Mouse (Mus musculus) kidney, embryonic 14.5 days (tissue): Measurements from ENCODE around the gene Ythdf1. TPM values are rescaled to one million over a fixed set of nuclear protein-coding genes. Genes with fewer than 3 reads are reported as not detected.

Experiments used
- ATAC-seq: fragments of 200-750 bp; cut with Nextera tagmentation; 2 replicates; pipeline ENCODE4 v1.8.0; 2017; ENCODE audit warnings: moderate number of reproducible peaks, mild to moderate bottlenecking, moderate TSS enrichment, moderate library complexity; ENCODE audit not compliant: low FRiP score, low TSS enrichment
- H3K27ac ChIP-seq: fragments of 300-500 bp; sonication (generic); 2 replicates; pipeline ENCODE4 v1.5.1; 2014; ENCODE audit warnings: low read depth, mild to moderate bottlenecking, low read length, moderate library complexity, mixed read lengths
- H3K27me3 ChIP-seq: fragments of 300-500 bp; sonication (generic); 2 replicates; pipeline ENCODE4 v1.6.1; 2014; ENCODE audit warnings: mild to moderate bottlenecking, low read length; ENCODE audit not compliant: control insufficient read depth, insufficient read depth
- H3K36me3 ChIP-seq: fragments of 300-500 bp; sonication (generic); 2 replicates; pipeline ENCODE4 v1.6.1; 2014; ENCODE audit warnings: low read length, mixed read lengths; ENCODE audit not compliant: control insufficient read depth, insufficient read depth
- H3K4me1 ChIP-seq: fragments of 300-500 bp; sonication (generic); 2 replicates; pipeline ENCODE4 v1.6.1; 2014; ENCODE audit warnings: low read length, mixed read lengths; ENCODE audit not compliant: control insufficient read depth, insufficient read depth
- H3K4me2 ChIP-seq: fragments of 300-500 bp; sonication (generic); replicated peaks from 2 replicates; pipeline ENCODE4 v1.6.1; 2014; ENCODE audit warnings: low read depth, mild to moderate bottlenecking, low read length
- H3K4me3 ChIP-seq: fragments of 300-500 bp; sonication (generic); 2 replicates; pipeline ENCODE4 v1.5.1; 2014; ENCODE audit warnings: mild to moderate bottlenecking, low read length
- H3K9ac ChIP-seq: fragments of 300-500 bp; sonication (generic); 2 replicates; pipeline ENCODE4 v1.6.1; 2014; ENCODE audit warnings: low read depth, mild to moderate bottlenecking, low read length, moderate library complexity
- H3K9me3 ChIP-seq: fragments of 300-500 bp; sonication (generic); 2 replicates; pipeline ENCODE4 v1.6.1; 2016; ENCODE audit warnings: low read length; ENCODE audit not compliant: control insufficient read depth
- WGBS: fragments of 180-500 bp; shearing (Covaris S2); extraction: QIAGEN DNeasy Blood & Tissue Kit; methylation state at CpG from one replicate; pipeline ENCODE4 v1.1.7; 2014; 5-methylcytosine and 5-hydroxymethylcytosine counted together
- polyA plus RNA-seq: library from polyadenylated mRNA; unstranded; fragments of >200 nt; fragmentation: Nextera tagmentation; extraction: Ambion mirVana; gene quantifications from 2 replicates; pipeline ENCODE4 v1.2.1, GENCODE M21; 2014

Ythdf1 gene
- polyA plus RNA-seq, 1 experiment from 2014 or later, result 75.4 TPM

DNA sequence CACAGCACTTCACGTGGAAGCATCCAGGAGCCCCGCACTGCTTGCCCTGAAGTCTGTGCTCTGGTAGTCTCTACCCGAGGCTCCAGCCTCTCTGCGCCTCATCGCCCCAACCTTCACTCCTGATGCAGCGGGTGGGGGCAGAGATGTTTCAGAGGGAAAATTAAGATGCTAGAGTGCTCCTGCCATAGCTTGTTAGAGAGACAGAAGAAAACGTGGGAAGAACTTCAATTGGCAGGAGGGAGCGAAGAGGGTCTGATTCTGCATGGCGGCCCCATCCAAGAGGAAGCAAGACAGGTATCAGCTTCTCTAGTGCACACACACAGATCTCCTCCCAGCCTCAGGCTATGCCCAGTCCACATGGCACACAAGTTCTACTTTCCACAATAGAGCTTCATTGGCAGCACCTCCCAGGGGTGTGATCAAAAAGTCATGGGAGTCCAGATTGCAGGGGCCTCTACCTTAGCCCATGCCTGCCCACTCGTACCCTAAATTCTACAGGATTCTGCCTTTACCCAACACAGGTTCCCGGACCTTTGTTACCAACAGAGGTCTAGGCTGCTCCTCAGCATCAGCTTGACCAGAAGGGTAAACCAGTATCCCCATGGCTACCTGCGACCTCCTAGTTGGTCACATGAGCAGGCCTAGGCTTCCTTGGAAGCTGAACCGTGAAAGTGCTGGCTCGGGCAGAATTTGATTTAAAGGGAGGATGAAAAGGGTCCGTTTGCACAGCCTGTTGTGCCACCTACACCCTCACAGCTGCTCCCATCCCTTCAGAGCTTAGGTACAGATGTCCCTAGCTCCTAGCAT is 23.7 kb downstream of the Ythdf1 start:
- 65% methylated on average over 15 of the region's 15 CpGs for WGBS
- no peak overlapping the region for H3K27ac ChIP-seq
- no peaks in the 10 kb centered on the region for H3K9me3 ChIP-seq
- ATAC-seq, result no peak
- peaks cover 42% of the 10 kb centered on the region for H3K27me3 ChIP-seq
- no peak overlapping the region for H3K4me3 ChIP-seq
- no peak overlapping the region for H3K4me2 ChIP-seq
- no peak overlapping the region for H3K9ac ChIP-seq
- H3K4me1 ChIP-seq, result peaks cover 14% of the 10 kb centered on the region
- H3K36me3 ChIP-seq, result no peaks in the 10 kb centered on the region

DNA sequence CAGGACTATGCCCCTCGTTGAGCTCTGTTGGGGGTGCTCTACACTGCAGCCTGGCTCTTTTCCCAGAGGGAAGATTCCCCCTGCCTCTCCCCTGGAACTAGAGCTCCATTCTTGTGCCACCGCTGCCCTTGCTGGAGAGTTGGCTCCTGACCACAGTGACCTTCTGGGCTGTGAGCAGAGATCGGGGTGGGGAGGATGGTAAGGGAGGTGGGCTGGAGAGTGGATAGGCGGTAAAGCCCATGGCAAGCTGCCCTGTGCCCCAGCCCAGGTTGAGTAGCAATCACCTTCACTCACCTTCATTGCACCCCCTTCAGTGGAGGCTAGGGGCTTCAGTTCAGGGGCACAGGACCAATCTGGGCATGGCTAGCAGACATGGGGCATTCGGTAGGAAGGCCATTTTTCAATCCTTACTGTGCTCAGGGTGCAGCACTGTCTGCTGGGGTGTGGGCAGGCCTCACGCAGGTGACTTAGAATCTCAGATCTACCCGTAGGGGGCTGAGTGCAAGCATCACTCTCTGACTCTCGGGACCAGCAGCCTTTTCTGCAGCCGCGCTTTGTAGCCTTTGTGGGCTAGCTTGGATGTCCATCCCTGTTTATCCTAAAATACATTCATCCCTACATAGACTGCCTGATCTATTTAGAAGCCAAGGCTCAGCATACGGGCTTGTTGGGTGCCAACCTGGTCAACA is 24.8 kb downstream of the Ythdf1 start:
- no peaks in the 10 kb centered on the region for H3K9me3 ChIP-seq
- H3K4me2 ChIP-seq, result no peak overlapping the region
- H3K27ac ChIP-seq, result no peak overlapping the region
- no peak overlapping the region for H3K4me3 ChIP-seq
- no peaks in the 10 kb centered on the region for H3K36me3 ChIP-seq
- H3K4me1 ChIP-seq, result peaks cover 17% of the 10 kb centered on the region
- no peak overlapping the region for H3K9ac ChIP-seq
- H3K27me3 ChIP-seq, result peaks cover 53% of the 10 kb centered on the region
- ATAC-seq, result no peak
- whole genome bisulfite sequencing, result 79% methylated on average over 11 of the region's 11 CpGs

DNA sequence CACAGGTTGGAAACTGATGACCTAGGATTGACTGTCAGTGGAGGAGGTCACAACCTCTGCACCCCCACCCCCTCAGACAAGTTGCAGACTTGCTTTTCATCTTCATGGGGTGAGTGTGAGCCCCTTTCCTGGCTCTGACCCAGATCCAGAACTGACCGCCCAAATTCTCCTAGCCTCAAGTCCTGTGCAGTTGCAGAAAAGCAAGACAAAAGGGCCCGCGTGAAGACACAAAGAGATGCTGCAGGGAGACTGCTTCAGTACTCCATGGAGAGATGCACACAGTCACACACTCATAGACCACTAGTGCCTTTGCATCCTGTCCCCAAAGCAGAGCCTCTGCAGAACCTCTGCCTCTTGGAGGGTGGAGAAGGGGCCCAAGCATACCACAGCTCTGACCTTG is 25.4 kb downstream of the Ythdf1 start:
- H3K27me3 ChIP-seq, result peaks cover 59% of the 10 kb centered on the region

DNA sequence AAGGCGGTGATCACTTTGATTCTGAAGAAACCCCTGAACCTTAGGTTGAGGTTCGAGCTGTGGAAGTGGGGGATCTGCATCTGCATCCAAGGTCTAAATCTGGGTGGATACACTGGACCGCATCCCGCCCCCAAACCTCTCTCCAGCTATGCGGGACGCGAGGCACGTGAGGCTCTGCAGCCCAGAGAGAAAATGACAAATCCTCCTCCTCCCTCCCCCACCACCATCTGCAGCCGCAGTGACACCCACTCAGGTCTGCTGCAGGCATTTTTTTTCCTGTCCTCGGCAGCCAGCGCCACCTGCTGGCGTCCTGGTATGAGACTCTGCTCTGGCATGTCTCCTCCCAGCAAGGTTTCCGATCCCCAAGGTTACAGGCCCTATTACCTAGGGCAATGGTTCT is 26.0 kb downstream of the Ythdf1 start:
- Histone ChIP-seq H3K36me3 (no peaks in the 10 kb centered on the region), H3K4me1 (peaks cover 27% of the 10 kb centered on the region), H3K27ac (no peak overlapping the region), H3K4me3 (peak overlapping the region; percentile 48; the same call in 1 of the 2 replicates), H3K4me2 (peak overlapping the region; percentile 75), H3K27me3 (peaks cover 65% of the 10 kb centered on the region), H3K9ac (no peak overlapping the region), H3K9me3 (no peaks in the 10 kb centered on the region)
- peak; percentile 43; the same call in 1 of the 2 replicates for ATAC-seq
- WGBS, result under 1% methylated on average over 13 of the region's 13 CpGs

More for the DNA sequence above, 25.4 kb downstream of the Ythdf1 start:
- no peaks in the 10 kb centered on the region for H3K36me3 ChIP-seq
- no peak overlapping the region for H3K4me3 ChIP-seq
- H3K4me2 ChIP-seq, result no peak overlapping the region
- H3K9ac ChIP-seq, result no peak overlapping the region
- H3K9me3 ChIP-seq, result no peaks in the 10 kb centered on the region
- WGBS, result 86% methylated on average over 3 of the region's 3 CpGs
- no peak overlapping the region for H3K27ac ChIP-seq
- peaks cover 23% of the 10 kb centered on the region for H3K4me1 ChIP-seq
- no peak for ATAC-seq

DNA sequence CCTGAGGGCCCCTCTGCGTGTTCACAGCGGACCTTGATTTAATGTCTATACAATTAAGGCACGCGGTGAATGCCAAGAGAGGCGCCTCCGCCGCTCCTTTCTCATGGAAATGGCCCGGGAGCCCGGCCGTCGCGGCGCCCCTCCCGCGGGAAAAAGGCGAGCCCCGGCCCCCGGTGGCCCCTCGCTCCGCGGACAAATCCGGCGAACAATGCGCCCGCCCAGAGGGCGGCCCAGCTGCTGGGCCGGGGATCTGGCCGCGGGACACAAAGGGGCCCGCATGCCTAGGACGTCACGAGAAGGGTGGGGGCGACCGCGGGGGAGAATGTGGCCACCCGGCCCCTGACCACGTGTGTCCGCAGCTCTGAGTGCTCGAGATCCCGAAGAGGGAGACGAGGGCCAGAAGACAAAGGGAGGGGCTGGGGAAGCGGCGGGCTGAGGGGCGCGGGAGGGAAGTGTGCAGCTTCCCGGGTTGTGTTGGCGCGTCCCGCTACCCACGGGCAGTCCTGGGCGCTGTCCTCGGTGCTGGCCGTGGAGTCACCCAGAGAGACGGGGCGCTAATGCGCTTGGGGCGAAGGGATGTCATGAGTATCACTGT is 26.6 kb downstream of the Ythdf1 start:
- Histone ChIP-seq H3K27me3 (peaks cover 71% of the 10 kb centered on the region), H3K36me3 (no peaks in the 10 kb centered on the region), H3K9ac (no peak overlapping the region), H3K9me3 (no peaks in the 10 kb centered on the region), H3K4me2 (peak overlapping the region; percentile 75), H3K4me3 (peak overlapping the region; percentile 48), H3K27ac (no peak overlapping the region), H3K4me1 (peaks cover 27% of the 10 kb centered on the region)
- under 1% methylated on average over 54 of the region's 57 CpGs for WGBS
- ATAC-seq, result peak; percentile 26; the same call in 1 of the 2 replicates

DNA sequence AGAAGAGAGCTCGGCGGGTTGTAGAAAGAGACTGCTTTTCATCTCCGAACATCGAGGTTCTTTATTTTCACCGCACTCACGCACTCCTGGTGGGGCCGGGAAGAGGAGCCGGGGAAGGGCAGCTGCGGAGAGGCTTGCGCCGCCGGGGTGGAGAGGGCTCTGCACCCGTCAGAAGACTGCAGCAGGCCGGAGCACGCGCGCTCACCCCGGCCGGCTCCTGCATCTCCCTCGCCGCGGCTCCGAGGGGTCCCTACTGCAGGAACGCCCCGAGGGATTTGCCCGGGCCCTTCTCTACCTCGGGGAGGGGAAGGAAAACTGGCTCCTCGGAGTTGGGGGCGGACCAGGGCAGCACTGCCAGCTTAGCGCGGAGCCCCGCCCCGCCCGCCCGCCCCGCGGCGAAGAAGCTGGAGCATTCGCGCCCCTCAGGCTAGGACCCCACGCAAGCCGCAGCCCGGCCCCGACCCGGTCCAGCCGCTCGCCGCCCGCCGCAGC is 27.2 kb downstream of the Ythdf1 start:
- Histone ChIP-seq H3K9me3 (no peaks in the 10 kb centered on the region), H3K27ac (no peak overlapping the region), H3K4me1 (peaks cover 27% of the 10 kb centered on the region), H3K9ac (0 out of 2 replicates have a peak overlapping the region, but pooled peaks have one; percentile 7), H3K27me3 (peaks cover 77% of the 10 kb centered on the region), H3K36me3 (no peaks in the 10 kb centered on the region), H3K4me2 (peak overlapping the region; percentile 75), H3K4me3 (peak overlapping the region; percentile 48)
- WGBS, result under 1% methylated on average over 42 of the region's 50 CpGs
- no peak for ATAC-seq

DNA sequence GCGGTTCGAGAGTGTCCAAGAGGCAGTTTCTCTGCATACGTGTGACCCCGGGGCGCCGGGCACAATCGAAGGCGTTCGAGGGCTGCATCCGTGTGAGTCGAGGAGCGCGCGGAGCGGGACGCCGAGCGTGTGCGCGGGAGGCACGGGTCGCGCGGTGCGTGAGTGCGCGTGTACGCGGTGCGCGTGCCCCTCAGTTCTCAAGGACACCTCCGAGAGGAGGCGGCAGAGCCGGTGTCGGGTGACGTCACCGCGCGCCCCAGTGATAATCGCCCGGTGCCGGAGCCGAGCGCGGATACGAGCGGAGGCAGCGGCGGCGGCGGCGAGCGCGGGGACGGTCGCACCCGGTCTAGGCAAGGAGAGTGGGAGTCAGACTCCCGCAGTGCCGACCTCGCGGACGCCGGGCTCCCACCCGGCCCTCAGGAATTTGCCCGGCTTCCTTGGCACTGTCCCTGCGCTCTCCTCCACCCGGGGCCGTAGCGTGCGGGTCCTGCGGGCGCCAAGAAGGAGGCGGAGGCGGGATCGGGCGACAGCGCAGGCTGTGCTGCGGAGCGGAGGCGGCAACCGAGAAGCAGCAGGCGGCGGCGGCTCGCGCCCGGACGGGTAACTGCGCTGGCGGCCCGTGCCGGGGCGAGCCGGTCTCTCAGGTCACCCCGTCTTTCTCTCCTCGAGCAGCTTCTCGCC is 27.8 kb downstream of the Ythdf1 start:
- ATAC-seq, result no peak
- Histone ChIP-seq H3K4me2 (peak overlapping the region; percentile 75), H3K9me3 (no peaks in the 10 kb centered on the region), H3K36me3 (no peaks in the 10 kb centered on the region), H3K4me1 (peaks cover 27% of the 10 kb centered on the region), H3K27ac (no peak overlapping the region), H3K4me3 (peak overlapping the region; percentile 48), H3K27me3 (peaks cover 83% of the 10 kb centered on the region), H3K9ac (0 out of 2 replicates have a peak overlapping the region, but pooled peaks have one; percentile 7)
- WGBS, result under 1% methylated on average over 78 of the region's 97 CpGs

DNA sequence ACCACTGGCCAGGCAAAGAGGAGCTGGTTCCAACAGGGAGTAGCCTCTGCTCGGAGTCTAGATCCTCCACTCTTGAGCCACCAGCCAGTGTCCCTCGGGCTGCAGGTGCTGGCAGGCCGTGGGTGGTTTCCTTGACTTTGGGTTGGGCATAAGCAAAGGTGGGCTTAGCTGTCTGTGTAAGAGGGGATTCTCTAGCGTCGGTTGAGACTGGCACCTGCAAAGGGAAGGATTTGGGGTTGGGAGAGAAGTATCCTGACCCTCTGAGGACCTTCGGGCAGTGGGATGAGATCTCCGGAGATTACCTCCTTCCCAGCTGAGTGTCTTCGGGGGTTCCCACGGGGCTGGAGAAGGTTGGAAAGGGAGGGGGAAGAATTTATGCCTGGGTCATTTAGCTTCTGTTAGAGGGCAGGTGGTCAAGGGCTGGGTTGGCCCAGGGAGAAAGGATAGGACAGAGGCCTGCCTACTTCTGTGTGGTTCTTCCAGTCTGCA is 28.9 kb downstream of the Ythdf1 start:
- 0 out of 2 replicates have a peak overlapping the region, but pooled peaks have one; percentile 9 for H3K4me3 ChIP-seq

More for the DNA sequence above, 28.9 kb downstream of the Ythdf1 start:
- ATAC-seq, result 0 out of 2 replicates have a peak, but pooled peaks have one; percentile 17
- no peaks in the 10 kb centered on the region for H3K9me3 ChIP-seq
- no peaks in the 10 kb centered on the region for H3K36me3 ChIP-seq
- 3% methylated on average over 9 of the region's 9 CpGs for WGBS
- H3K9ac ChIP-seq, result no peak overlapping the region
- H3K4me2 ChIP-seq, result no peak overlapping the region
- no peak overlapping the region for H3K27ac ChIP-seq
- peaks cover 27% of the 10 kb centered on the region for H3K4me1 ChIP-seq
- H3K27me3 ChIP-seq, result peaks cover 89% of the 10 kb centered on the region
